Mouse (Mus musculus) neural tube, embryonic 12.5 days (tissue): ENCODE results near the gene Tbxas1. TPM values are rescaled to one million over a fixed set of nuclear protein-coding genes. Genes with fewer than 3 reads are reported as not detected.
A peak's percentile ranks its signal among the peaks of the same experiment; 100 is the strongest.

ENCODE experiments used
- ATAC-seq: fragments of 200-750 bp; cut with Nextera tagmentation; 2 replicates; pipeline ENCODE4 v1.8.0; 2017; ENCODE audit warnings: low read depth, mild to moderate bottlenecking, moderate TSS enrichment, moderate library complexity; ENCODE audit not compliant: low FRiP score
- H3K27ac ChIP-seq: fragments of 300-500 bp; sonication (generic); 2 replicates; pipeline ENCODE4 v1.5.1; 2016
- H3K27me3 ChIP-seq: fragments of 300-500 bp; sonication (generic); replicated peaks from 2 replicates; pipeline ENCODE4 v1.6.1; 2016; ENCODE audit warnings: mild to moderate bottlenecking
- H3K36me3 ChIP-seq: fragments of 300-500 bp; sonication (generic); 2 replicates; pipeline ENCODE4 v1.6.1; 2016; ENCODE audit warnings: mild to moderate bottlenecking
- H3K4me1 ChIP-seq: fragments of 300-500 bp; sonication (generic); 2 replicates; pipeline ENCODE4 v1.6.1; 2016
- H3K4me2 ChIP-seq: fragments of 300-500 bp; sonication (generic); replicated peaks from 2 replicates; pipeline ENCODE4 v1.6.1; 2016; ENCODE audit warnings: mild to moderate bottlenecking
- H3K4me3 ChIP-seq: fragments of 300-500 bp; sonication (generic); 2 replicates; pipeline ENCODE4 v1.5.1; 2016
- H3K9ac ChIP-seq: fragments of 300-500 bp; sonication (generic); 2 replicates; pipeline ENCODE4 v1.6.1; 2016; ENCODE audit warnings: mild to moderate bottlenecking
- H3K9me3 ChIP-seq: fragments of 300-500 bp; sonication (generic); 2 replicates; pipeline ENCODE4 v1.6.1; 2016; ENCODE audit warnings: mild to moderate bottlenecking
- WGBS: fragments of 180-500 bp; shearing (Covaris S2); methylation state at CpG from one replicate; pipeline ENCODE4 v1.1.7; 2016; 5-methylcytosine and 5-hydroxymethylcytosine counted together
- polyA plus RNA-seq: library from polyadenylated mRNA; unstranded; fragments of >200 nt; fragmentation: Nextera tagmentation; extraction: Ambion mirVana; gene quantifications from 2 replicates; pipeline ENCODE4 v1.2.1, GENCODE M21; 2016

The Tbxas1 gene
- polyA plus RNA-seq, 1 experiment from 2014 or later: 2.3 TPM

DNA sequence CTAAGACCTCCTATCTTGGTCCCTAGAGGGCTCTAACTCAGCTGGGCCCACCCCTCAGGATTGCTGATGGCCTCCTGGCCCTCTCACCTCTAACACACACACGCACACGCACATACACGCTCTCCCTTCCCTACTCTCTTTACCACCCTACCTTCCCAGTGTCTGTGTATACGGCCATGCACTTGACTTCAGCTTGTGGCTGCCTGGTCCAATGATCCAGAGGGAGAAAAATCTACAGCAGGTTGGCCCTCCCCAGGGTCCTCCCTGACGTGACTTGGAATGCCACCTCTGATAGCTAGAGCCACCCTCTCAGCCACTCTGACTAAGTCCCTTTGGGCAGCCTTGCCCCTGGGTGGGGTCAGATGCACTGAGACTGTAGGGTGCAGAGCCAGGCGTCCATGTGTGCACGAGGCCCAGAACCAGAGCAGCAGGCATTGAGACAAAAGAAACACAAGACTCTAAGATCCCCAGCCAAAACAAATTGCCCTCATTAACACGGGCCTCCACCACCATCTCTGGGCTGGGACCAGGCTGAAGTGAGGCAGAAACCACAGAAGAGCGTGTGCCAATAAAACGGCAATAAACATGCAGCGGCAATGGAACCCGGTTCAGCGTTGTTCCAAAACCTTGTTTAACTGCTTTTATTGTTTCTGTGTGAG is 179.1 kb downstream of the Tbxas1 start:
- Histone ChIP-seq H3K27me3 (no peaks in the 10 kb centered on the region), H3K9me3 (no peaks in the 10 kb centered on the region), H3K36me3 (no peaks in the 10 kb centered on the region), H3K27ac (no peak overlapping the region), H3K4me2 (no peak overlapping the region), H3K4me1 (no peaks in the 10 kb centered on the region), H3K4me3 (no peak overlapping the region), H3K9ac (no peak overlapping the region)
- WGBS: 45% methylated on average over 13 of the region's 13 CpGs
- peak; percentile 33; the same call in 1 of the 2 replicates for ATAC-seq

DNA sequence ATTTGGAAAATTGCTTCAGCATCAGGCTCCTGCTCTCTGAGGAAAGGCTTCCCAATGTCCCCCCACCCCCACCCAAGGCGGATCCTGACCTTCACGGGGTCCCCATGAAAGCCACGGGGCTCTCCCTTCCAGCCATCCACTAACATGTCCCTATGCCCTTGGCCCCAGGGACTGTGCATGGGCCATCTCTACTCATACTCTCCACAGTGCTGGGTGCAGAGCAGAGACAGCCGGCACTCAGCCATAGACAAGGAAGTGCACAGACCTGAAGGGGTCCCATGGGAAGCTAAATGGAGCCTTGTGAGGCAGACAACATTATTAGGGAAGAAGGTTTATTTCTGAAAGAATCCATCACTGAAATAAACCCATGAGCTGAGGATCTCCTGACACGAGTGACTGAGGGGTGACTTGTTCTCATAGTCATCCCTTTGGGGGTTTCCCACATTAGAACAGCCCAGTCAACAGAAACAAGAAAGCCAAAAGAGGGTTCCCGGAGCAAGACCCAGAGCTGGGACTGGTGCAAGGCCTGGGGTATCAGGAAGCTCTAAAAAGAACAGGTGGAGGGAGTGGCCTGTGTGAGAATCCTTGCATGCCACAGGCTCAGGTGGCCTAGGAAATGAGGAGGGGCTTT is 179.8 kb downstream of the Tbxas1 start:
- no peak overlapping the region for H3K4me2 ChIP-seq
- no peak overlapping the region for H3K27ac ChIP-seq
- H3K27me3 ChIP-seq: no peaks in the 10 kb centered on the region
- no peaks in the 10 kb centered on the region for H3K4me1 ChIP-seq
- no peaks in the 10 kb centered on the region for H3K9me3 ChIP-seq
- 63% methylated on average over 6 of the region's 6 CpGs for WGBS
- no peak overlapping the region for H3K4me3 ChIP-seq
- H3K36me3 ChIP-seq: no peaks in the 10 kb centered on the region
- H3K9ac ChIP-seq: no peak overlapping the region
- no peak for ATAC-seq

DNA sequence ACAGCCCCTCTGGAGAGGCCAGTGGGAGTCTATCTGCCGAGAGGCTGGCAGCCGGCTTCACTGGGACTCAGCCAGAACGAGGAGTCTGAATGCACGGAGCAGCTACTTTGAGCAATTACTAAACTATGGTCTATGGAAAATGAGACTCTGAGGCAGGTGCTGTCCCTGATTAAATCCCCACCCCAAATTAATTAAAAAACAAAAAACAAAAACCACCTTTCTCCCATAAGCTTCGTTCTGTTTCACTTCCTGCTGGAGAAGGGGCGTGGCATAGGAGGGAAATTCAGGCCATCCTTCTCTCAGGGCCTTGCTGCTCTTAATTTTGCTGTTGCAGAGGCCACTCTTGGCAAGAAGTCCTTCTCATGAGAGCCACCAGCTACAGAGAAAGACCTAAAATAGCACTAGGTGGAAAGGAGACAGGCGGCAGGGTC is 180.6 kb downstream of the Tbxas1 start:
- Histone ChIP-seq H3K4me3 (no peak overlapping the region), H3K27me3 (no peaks in the 10 kb centered on the region), H3K27ac (no peak overlapping the region), H3K9ac (no peak overlapping the region), H3K4me2 (no peak overlapping the region), H3K9me3 (no peaks in the 10 kb centered on the region), H3K36me3 (no peaks in the 10 kb centered on the region), H3K4me1 (peaks cover 3% of the 10 kb centered on the region)
- no peak for ATAC-seq
- 63% methylated on average over 7 of the region's 7 CpGs for WGBS

DNA sequence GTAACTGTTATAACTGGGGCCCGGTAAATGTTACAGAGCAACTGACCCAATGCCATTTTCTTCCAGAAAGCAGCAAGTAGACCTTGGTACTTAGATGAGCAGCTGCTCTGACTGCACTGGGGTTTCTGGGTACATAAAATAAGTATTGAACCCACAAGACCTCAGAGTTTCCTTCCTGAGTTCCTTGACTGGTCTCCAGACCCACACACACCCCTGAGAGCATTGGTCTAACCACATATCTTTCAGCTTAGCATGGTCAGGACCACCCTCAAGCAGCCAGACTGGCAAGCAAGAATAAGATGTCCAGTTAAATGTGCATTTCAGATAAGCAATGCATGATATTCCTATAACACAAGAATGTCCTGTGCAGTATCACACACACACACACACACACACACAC is 182.0 kb downstream of the Tbxas1 start:
- ATAC-seq: no peak
- WGBS: 100% methylated on average over 1 of the region's 1 CpGs

DNA sequence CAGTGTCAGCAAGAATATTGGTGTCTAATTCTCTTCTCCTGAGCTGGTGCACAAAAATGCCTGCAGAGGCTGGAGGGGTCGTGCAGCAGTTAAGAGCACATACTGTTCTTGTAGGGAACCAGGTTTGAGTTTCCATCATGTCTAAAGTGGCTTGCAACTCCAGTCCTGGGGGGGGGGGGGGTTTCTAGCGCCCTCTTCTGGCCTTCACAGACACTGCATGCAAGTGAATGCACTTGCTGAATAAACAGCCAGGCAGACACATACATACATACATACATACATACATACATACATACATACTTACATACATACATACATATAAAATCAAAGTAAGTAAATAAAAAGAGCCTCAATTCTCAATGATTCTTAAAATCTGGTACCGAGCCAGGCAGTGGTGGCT is 183.2 kb downstream of the Tbxas1 start:
- no peak for ATAC-seq
- no peak overlapping the region for H3K9ac ChIP-seq
- WGBS: 66% methylated on average over 3 of the region's 3 CpGs

More for the DNA sequence above, 182.0 kb downstream of the Tbxas1 start:
- Histone ChIP-seq H3K4me2 (no peak overlapping the region), H3K4me1 (peaks cover 9% of the 10 kb centered on the region), H3K36me3 (no peaks in the 10 kb centered on the region), H3K27me3 (no peaks in the 10 kb centered on the region), H3K9ac (no peak overlapping the region), H3K4me3 (no peak overlapping the region), H3K27ac (no peak overlapping the region), H3K9me3 (no peaks in the 10 kb centered on the region)

DNA sequence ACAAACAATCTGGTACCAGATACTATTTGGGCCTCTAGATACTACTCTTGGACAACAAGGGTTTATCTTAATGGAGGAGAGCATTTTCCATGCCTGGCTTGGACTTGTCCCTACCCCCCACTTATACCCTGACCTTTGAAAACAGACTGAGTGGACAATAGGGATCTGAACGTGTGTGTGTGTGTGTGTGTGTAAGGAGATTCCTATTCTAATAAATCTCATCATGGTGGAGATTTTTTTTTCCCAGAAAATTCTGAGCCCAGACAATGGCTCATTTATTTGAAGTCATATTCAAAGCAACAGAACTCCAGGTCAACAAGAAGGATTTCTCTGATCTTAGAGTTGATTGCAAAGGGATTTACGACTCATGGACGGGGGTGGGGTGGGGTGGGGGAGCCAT is 183.7 kb downstream of the Tbxas1 start:
- H3K4me3 ChIP-seq: no peak overlapping the region
- H3K4me2 ChIP-seq: no peak overlapping the region
- WGBS: 70% methylated on average over 3 of the region's 3 CpGs
- H3K9ac ChIP-seq: no peak overlapping the region
- no peaks in the 10 kb centered on the region for H3K36me3 ChIP-seq
- H3K4me1 ChIP-seq: peaks cover 9% of the 10 kb centered on the region
- no peak for ATAC-seq
- H3K9me3 ChIP-seq: no peaks in the 10 kb centered on the region
- no peaks in the 10 kb centered on the region for H3K27me3 ChIP-seq
- H3K27ac ChIP-seq: no peak overlapping the region

More for the DNA sequence above, 183.2 kb downstream of the Tbxas1 start:
- Histone ChIP-seq H3K9me3 (no peaks in the 10 kb centered on the region), H3K4me3 (no peak overlapping the region), H3K4me1 (peaks cover 9% of the 10 kb centered on the region), H3K27me3 (no peaks in the 10 kb centered on the region), H3K36me3 (no peaks in the 10 kb centered on the region), H3K4me2 (no peak overlapping the region), H3K27ac (no peak overlapping the region)

DNA sequence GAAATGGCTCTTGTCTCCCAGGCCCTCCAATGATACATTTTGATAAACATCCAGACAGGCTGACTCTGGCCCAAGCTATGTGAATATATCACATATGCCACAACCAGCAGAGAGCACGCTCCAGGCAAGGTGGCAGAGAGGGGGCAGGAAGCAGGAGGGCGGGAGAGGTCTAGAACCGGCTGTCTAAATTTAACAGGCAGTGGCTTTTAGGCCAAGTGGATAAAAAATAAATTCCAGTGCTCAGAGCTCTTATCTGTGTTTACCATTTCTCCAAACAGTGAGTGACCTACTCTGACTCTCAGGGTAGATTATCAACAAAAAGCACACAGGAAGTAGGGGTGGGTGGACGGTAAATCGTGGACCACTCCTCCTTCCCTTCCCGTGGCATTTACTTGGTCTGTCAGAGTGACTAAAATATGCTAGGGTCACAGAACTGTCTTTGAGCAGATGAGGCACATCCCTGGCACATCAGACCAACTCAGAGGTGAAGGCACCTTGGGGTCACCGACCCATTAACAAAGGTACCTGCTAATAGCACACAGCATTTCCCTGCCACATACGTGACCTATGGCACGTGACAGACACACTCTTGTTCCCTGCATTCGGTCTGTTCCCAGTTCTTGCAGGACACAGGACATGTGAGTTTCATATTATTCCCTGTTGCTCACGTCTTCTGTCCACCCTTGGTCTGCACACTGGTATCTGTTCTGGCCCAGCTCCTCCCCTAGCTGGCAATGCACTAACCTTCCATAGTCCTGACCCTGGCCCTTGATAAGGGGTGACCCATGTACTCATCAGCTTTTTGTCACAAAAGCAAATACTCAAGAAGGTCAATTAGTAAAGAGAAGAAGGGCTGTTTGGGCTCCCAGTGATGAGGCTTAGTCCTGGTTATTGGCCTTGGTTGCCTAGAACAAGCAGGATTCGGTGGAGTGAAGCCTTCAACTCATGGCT is 184.6 kb downstream of the Tbxas1 start:
- no peak overlapping the region for H3K4me3 ChIP-seq
- no peak for ATAC-seq
- no peaks in the 10 kb centered on the region for H3K36me3 ChIP-seq
- WGBS: 84% methylated on average over 12 of the region's 12 CpGs
- no peak overlapping the region for H3K4me2 ChIP-seq
- no peak overlapping the region for H3K9ac ChIP-seq
- H3K4me1 ChIP-seq: peaks cover 9% of the 10 kb centered on the region
- no peak overlapping the region for H3K27ac ChIP-seq
- no peaks in the 10 kb centered on the region for H3K27me3 ChIP-seq
- H3K9me3 ChIP-seq: no peaks in the 10 kb centered on the region

DNA sequence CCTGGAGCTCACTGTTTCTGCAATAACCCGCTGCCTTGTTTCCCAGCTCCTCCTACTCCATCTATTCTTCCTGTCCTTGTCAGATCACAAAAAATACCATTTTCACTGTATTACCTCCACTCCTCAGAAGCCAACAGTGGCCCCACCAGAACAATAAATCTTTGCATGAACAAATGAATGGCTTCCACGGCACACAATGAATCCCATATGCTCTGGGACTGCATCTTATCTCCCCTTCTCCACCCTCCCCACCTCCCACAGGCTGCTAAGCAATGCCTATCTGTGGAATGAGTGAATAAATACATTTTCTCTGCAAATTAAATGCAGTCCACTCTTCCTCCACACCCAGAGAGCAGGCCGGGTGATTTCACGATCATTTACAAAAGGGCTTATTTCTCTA is 186.0 kb downstream of the Tbxas1 start:
- H3K4me3 ChIP-seq: no peak overlapping the region
- no peaks in the 10 kb centered on the region for H3K36me3 ChIP-seq
- no peaks in the 10 kb centered on the region for H3K9me3 ChIP-seq
- peak; percentile 39; the same call in 1 of the 2 replicates for ATAC-seq
- no peak overlapping the region for H3K9ac ChIP-seq
- 33% methylated on average over 4 of the region's 4 CpGs for WGBS
- H3K27ac ChIP-seq: no peak overlapping the region
- H3K4me1 ChIP-seq: peaks cover 9% of the 10 kb centered on the region
- H3K4me2 ChIP-seq: no peak overlapping the region
- H3K27me3 ChIP-seq: no peaks in the 10 kb centered on the region

DNA sequence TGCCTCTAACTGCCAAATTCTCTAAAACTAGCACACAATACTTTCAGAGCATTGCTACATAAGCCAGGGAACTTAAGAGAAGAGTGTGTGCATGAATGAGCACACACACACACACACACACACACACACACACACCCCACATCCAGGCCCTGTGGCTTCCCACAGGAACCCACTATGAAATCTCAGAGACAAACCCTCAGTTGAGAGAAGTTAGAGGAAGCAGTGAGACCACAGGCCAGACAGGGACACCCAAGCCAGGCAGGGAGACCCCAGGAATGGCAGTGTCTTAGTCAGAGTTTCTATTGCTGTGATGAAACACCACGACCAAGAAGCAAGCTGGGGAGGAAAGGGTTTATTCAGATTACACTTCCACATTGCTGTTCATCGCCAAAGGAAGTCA is 188.3 kb downstream of the Tbxas1 start:
- no peak overlapping the region for H3K4me3 ChIP-seq
- no peak overlapping the region for H3K4me2 ChIP-seq
- no peaks in the 10 kb centered on the region for H3K27me3 ChIP-seq
- no peak overlapping the region for H3K27ac ChIP-seq
- H3K4me1 ChIP-seq: peaks cover 9% of the 10 kb centered on the region
- no peak overlapping the region for H3K9ac ChIP-seq
- ATAC-seq: no peak
- H3K36me3 ChIP-seq: no peaks in the 10 kb centered on the region
- WGBS: 65% methylated on average over 2 of the region's 2 CpGs
- H3K9me3 ChIP-seq: no peaks in the 10 kb centered on the region

DNA sequence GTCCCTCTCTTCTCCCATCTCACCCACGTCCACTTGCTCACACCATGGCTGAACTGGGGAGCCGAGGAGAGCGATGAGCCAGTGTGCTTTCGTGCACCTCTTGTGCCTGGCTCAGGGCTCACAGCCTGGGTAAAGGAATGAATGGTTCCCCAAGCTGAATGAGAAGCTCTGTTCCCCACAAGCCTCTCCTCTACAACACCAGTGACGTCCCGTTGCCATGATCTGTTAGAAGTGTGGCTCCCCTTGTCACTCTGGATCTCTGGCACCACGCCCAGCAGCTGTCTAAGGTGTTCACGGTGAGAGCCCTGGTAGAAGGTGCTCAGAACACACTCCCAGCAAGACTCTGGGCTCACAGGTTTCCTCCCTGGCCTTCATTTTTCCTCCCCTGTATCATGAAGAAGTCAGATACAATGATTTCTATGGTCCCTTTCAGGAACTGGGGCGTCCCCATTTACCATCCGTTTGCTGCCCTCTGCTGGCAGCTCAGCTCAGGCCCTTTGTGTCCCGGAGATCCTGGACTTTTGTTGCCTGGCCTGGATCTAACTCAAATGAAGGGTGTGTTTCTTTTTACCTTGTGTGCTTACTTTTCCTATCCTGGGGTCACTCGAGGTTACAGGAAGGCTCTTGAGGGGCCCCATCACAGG is 191.9 kb downstream of the Tbxas1 start:
- WGBS: 50% methylated on average over 12 of the region's 12 CpGs
- H3K27me3 ChIP-seq: no peaks in the 10 kb centered on the region
- peak; percentile 79 for ATAC-seq
- H3K36me3 ChIP-seq: no peaks in the 10 kb centered on the region
- H3K27ac ChIP-seq: no peak overlapping the region
- no peak overlapping the region for H3K4me3 ChIP-seq
- H3K9me3 ChIP-seq: no peaks in the 10 kb centered on the region
- no peak overlapping the region for H3K4me2 ChIP-seq
- H3K9ac ChIP-seq: no peak overlapping the region
- no peaks in the 10 kb centered on the region for H3K4me1 ChIP-seq

DNA sequence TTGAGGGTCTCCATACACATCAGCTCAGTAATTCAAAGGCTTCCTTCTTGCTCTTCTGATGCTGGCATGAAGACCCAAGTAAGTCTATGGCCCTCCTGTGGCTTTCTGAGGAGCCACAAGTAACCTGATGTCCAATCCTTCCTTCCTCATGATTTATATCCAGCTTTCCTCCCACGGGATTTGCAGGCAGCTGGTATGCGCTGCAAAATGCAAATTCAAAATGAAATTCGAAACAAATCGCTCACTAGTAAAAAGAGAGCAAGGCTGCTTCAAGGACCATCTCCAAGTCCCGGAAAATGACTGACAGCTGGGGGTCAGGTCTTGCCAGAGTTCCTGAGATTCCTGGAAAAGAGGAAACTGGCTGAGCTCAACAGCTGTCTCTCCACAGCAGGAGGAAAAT is 197.5 kb downstream of the Tbxas1 start:
- no peak overlapping the region for H3K4me2 ChIP-seq
- H3K9me3 ChIP-seq: no peaks in the 10 kb centered on the region
- H3K27ac ChIP-seq: no peak overlapping the region
- H3K4me1 ChIP-seq: no peaks in the 10 kb centered on the region; the same call in 1 of the 2 replicates
- WGBS: 61% methylated on average over 5 of the region's 5 CpGs
- no peaks in the 10 kb centered on the region for H3K36me3 ChIP-seq
- no peak overlapping the region for H3K4me3 ChIP-seq
- no peak overlapping the region for H3K9ac ChIP-seq
- no peak for ATAC-seq
- H3K27me3 ChIP-seq: no peaks in the 10 kb centered on the region

DNA sequence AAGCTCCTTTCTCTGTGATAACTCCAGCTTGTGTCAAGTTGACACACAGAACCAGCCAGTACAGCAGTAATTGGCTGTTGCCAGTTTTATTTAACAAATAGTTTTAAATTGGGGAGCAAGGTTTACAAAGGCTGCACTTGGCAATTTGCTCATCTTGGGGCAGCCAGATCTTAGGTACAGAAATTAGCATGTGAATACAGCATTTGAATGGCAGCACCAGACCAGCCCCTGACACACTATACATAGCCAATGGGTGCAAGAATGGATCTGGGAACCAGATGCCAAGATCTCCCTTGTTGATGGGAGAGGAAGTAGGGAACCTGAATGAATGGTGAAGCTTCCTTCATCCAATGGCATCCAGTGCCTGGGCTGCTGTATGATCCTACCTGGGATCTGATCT is 199.0 kb downstream of the Tbxas1 start:
- H3K9me3 ChIP-seq: no peaks in the 10 kb centered on the region
- ATAC-seq: no peak
- H3K4me2 ChIP-seq: no peak overlapping the region
- no peak overlapping the region for H3K27ac ChIP-seq
- no peaks in the 10 kb centered on the region for H3K27me3 ChIP-seq
- no peaks in the 10 kb centered on the region; the same call in 1 of the 2 replicates for H3K4me1 ChIP-seq
- no peaks in the 10 kb centered on the region for H3K36me3 ChIP-seq
- no peak overlapping the region for H3K4me3 ChIP-seq
- H3K9ac ChIP-seq: no peak overlapping the region
